Mouse (Mus musculus): ENCODE measurements around the gene Large1. TPM values are rescaled to one million over a fixed set of nuclear protein-coding genes. Genes with fewer than 3 reads are reported as not detected.
"Not testable (repeated sequence)": the region's sequence is repeated elsewhere in the genome, so short reads cannot be mapped to it uniquely, and the experiment has no call there.

Gene Large1
- polyA plus RNA-seq (2014; fragmentation: Nextera tagmentation; extraction: Ambion mirVana), result 5.7 and 6.6 TPM in 2 replicates

GRCm38 (mm10) chr8:73353108-73353793 lies at the start of gene Large1:
Gene Large1 (minus strand): TSS chr8:73353540.
- Histone ChIP-seq H3K9ac (ENCODE audit: low read length) (peak within 1 kb of the TSS; percentile 85), H3K4me1 (ENCODE audit: control insufficient read depth, insufficient read depth, low read length) (no peaks in the 10 kb centered on the region), H3K9me3 (ENCODE audit: control insufficient read depth, low read length) (no peaks in the 10 kb centered on the region), H3K4me3 (ENCODE audit: low read depth, low read length) (peak within 1 kb of the TSS; percentile 82), H3K27me3 (ENCODE audit: control insufficient read depth, insufficient read depth, low read length) (no peaks in the 10 kb centered on the region), H3K27ac (replicated peaks; ENCODE audit: low read depth, low read length) (peak within 1 kb of the TSS; percentile 81), H3K36me3 (ENCODE audit: control insufficient read depth, insufficient read depth, low read length) (no peaks in the 10 kb centered on the region), H3K4me2 (ENCODE audit: low read depth, severe bottlenecking) (peak within 1 kb of the TSS; percentile 86)
- ATAC-seq (ENCODE audit: insufficient number of reproducible peaks, low FRiP score, low TSS enrichment, low read depth), result peak; percentile 99
- peak; percentile 94 for DNase-seq (ENCODE audit: low spot score)
- WGBS, result under 1% methylated on average over 82 of the region's 84 CpGs

GRCm38 (mm10) chr8:73400343-73400742 lies 47.0 kb upstream of the Large1 start:
- WGBS, result 42% methylated on average over 1 of the region's 1 CpGs
- DNase-seq (ENCODE audit: low spot score), result no peak
- ATAC-seq (ENCODE audit: insufficient number of reproducible peaks, low FRiP score, low TSS enrichment, low read depth), result no peak

GRCm38 (mm10) chr8:73373001-73373400 lies 19.7 kb upstream of the Large1 start:
- H3K9me3 ChIP-seq (ENCODE audit: control insufficient read depth, low read length); H3K36me3 ChIP-seq (ENCODE audit: control insufficient read depth, insufficient read depth, low read length); H3K4me3 ChIP-seq (ENCODE audit: low read depth, low read length); DNase-seq (ENCODE audit: low spot score); H3K27me3 ChIP-seq (ENCODE audit: control insufficient read depth, insufficient read depth, low read length); H3K27ac ChIP-seq (replicated peaks; ENCODE audit: low read depth, low read length); H3K4me2 ChIP-seq (ENCODE audit: low read depth, severe bottlenecking); H3K9ac ChIP-seq (ENCODE audit: low read length); ATAC-seq (ENCODE audit: insufficient number of reproducible peaks, low FRiP score, low TSS enrichment, low read depth); H3K4me1 ChIP-seq (ENCODE audit: control insufficient read depth, insufficient read depth, low read length): not testable (repeated sequence)
- WGBS, result 90% methylated on average over 6 of the region's 6 CpGs

More at GRCm38 (mm10) chr8:73400343-73400742, 47.0 kb upstream of the Large1 start:
- H3K4me2 ChIP-seq (ENCODE audit: low read depth, severe bottlenecking), result no peak overlapping the region
- no peak overlapping the region for H3K4me3 ChIP-seq (ENCODE audit: low read depth, low read length)
- no peak overlapping the region for H3K9ac ChIP-seq (ENCODE audit: low read length)
- no peaks in the 10 kb centered on the region for H3K4me1 ChIP-seq (ENCODE audit: control insufficient read depth, insufficient read depth, low read length)
- H3K9me3 ChIP-seq (ENCODE audit: control insufficient read depth, low read length), result no peaks in the 10 kb centered on the region
- no peak overlapping the region for H3K27ac ChIP-seq (replicated peaks; ENCODE audit: low read depth, low read length)
- no peaks in the 10 kb centered on the region for H3K36me3 ChIP-seq (ENCODE audit: control insufficient read depth, insufficient read depth, low read length)
- H3K27me3 ChIP-seq (ENCODE audit: control insufficient read depth, insufficient read depth, low read length), result no peaks in the 10 kb centered on the region

GRCm38 (mm10) chr8:73355979-73356378 lies 2.6 kb upstream of the Large1 start:
- Histone ChIP-seq H3K27ac (replicated peaks; ENCODE audit: low read depth, low read length) (no peak overlapping the region), H3K36me3 (ENCODE audit: control insufficient read depth, insufficient read depth, low read length) (no peaks in the 10 kb centered on the region), H3K4me3 (ENCODE audit: low read depth, low read length) (no peak overlapping the region), H3K4me1 (ENCODE audit: control insufficient read depth, insufficient read depth, low read length) (no peaks in the 10 kb centered on the region), H3K4me2 (ENCODE audit: low read depth, severe bottlenecking) (no peak overlapping the region), H3K9me3 (ENCODE audit: control insufficient read depth, low read length) (no peaks in the 10 kb centered on the region), H3K27me3 (ENCODE audit: control insufficient read depth, insufficient read depth, low read length) (no peaks in the 10 kb centered on the region), H3K9ac (ENCODE audit: low read length) (no peak overlapping the region)
- ATAC-seq (ENCODE audit: insufficient number of reproducible peaks, low FRiP score, low TSS enrichment, low read depth), result no peak
- peak; percentile 69 for DNase-seq (ENCODE audit: low spot score)
- WGBS, result 24% methylated on average over 2 of the region's 2 CpGs

GRCm38 (mm10) chr8:73354201-73354881 lies 1.0 kb upstream of the Large1 start:
- no peaks in the 10 kb centered on the region for H3K27me3 ChIP-seq (ENCODE audit: control insufficient read depth, insufficient read depth, low read length)
- no peaks in the 10 kb centered on the region for H3K36me3 ChIP-seq (ENCODE audit: control insufficient read depth, insufficient read depth, low read length)
- ATAC-seq (ENCODE audit: insufficient number of reproducible peaks, low FRiP score, low TSS enrichment, low read depth) (peak; percentile 5; the same call in 1 of the 2 replicates), DNase-seq (ENCODE audit: low spot score) (peak; percentile 69)
- peak overlapping the region; percentile 82 for H3K4me3 ChIP-seq (ENCODE audit: low read depth, low read length)
- WGBS, result 0% methylated on average over 25 of the region's 25 CpGs
- H3K4me1 ChIP-seq (ENCODE audit: control insufficient read depth, insufficient read depth, low read length), result no peaks in the 10 kb centered on the region
- H3K4me2 ChIP-seq (ENCODE audit: low read depth, severe bottlenecking), result peak overlapping the region; percentile 86
- no peak overlapping the region for H3K27ac ChIP-seq (replicated peaks; ENCODE audit: low read depth, low read length)
- H3K9ac ChIP-seq (ENCODE audit: low read length), result peak overlapping the region; percentile 56
- H3K9me3 ChIP-seq (ENCODE audit: control insufficient read depth, low read length), result no peaks in the 10 kb centered on the region

- Histone ChIP-seq H3K9ac (ENCODE audit: low read length) (peak overlapping the region; percentile 50), H3K4me3 (ENCODE audit: low read depth, low read length) (peak overlapping the region; percentile 82), H3K4me1 (ENCODE audit: control insufficient read depth, insufficient read depth, low read length) (no peaks in the 10 kb centered on the region), H3K36me3 (ENCODE audit: control insufficient read depth, insufficient read depth, low read length) (no peaks in the 10 kb centered on the region), H3K27ac (replicated peaks; ENCODE audit: low read depth, low read length) (no peak overlapping the region), H3K9me3 (ENCODE audit: control insufficient read depth, low read length) (no peaks in the 10 kb centered on the region), H3K27me3 (ENCODE audit: control insufficient read depth, insufficient read depth, low read length) (no peaks in the 10 kb centered on the region), H3K4me2 (ENCODE audit: low read depth, severe bottlenecking) (peak overlapping the region; percentile 86)
- under 1% methylated on average over 16 of the region's 16 CpGs for WGBS
- ATAC-seq (ENCODE audit: insufficient number of reproducible peaks, low FRiP score, low TSS enrichment, low read depth), result peak; percentile 52
- no peak for DNase-seq (ENCODE audit: low spot score)
These were observed 447 bp upstream of the Large1 start for GRCm38 (mm10) chr8:73353794-73354179.

- under 1% methylated on average over 55 of the region's 56 CpGs for WGBS
- no peaks in the 10 kb centered on the region for H3K9me3 ChIP-seq (ENCODE audit: control insufficient read depth, low read length)
- ATAC-seq (ENCODE audit: insufficient number of reproducible peaks, low FRiP score, low TSS enrichment, low read depth), result peak; percentile 23
These were observed 836 bp downstream of the Large1 start for GRCm38 (mm10) chr8:73352301-73353107.

GRCm38 (mm10) chr8:73350366-73350765 lies 3.0 kb downstream of the Large1 start:
- Histone ChIP-seq H3K4me2 (ENCODE audit: low read depth, severe bottlenecking) (no peak overlapping the region), H3K36me3 (ENCODE audit: control insufficient read depth, insufficient read depth, low read length) (no peaks in the 10 kb centered on the region), H3K27me3 (ENCODE audit: control insufficient read depth, insufficient read depth, low read length) (no peaks in the 10 kb centered on the region), H3K4me1 (ENCODE audit: control insufficient read depth, insufficient read depth, low read length) (no peaks in the 10 kb centered on the region), H3K4me3 (ENCODE audit: low read depth, low read length) (no peak overlapping the region), H3K9ac (ENCODE audit: low read length) (no peak overlapping the region), H3K27ac (replicated peaks; ENCODE audit: low read depth, low read length) (no peak overlapping the region), H3K9me3 (ENCODE audit: control insufficient read depth, low read length) (no peaks in the 10 kb centered on the region)
- 34% methylated on average over 2 of the region's 2 CpGs for WGBS
- no peak for ATAC-seq (ENCODE audit: insufficient number of reproducible peaks, low FRiP score, low TSS enrichment, low read depth)
- no peak for DNase-seq (ENCODE audit: low spot score)

More at GRCm38 (mm10) chr8:73352301-73353107, 836 bp downstream of the Large1 start:
- DNase-seq (ENCODE audit: low spot score), result peak; percentile 74
- no peaks in the 10 kb centered on the region for H3K36me3 ChIP-seq (ENCODE audit: control insufficient read depth, insufficient read depth, low read length)
- H3K27ac ChIP-seq (replicated peaks; ENCODE audit: low read depth, low read length), result peak overlapping the region; percentile 81
- peak overlapping the region; percentile 85 for H3K9ac ChIP-seq (ENCODE audit: low read length)
- H3K4me1 ChIP-seq (ENCODE audit: control insufficient read depth, insufficient read depth, low read length), result no peaks in the 10 kb centered on the region
- H3K4me3 ChIP-seq (ENCODE audit: low read depth, low read length), result peak overlapping the region; percentile 82
- no peaks in the 10 kb centered on the region for H3K27me3 ChIP-seq (ENCODE audit: control insufficient read depth, insufficient read depth, low read length)
- peak overlapping the region; percentile 86 for H3K4me2 ChIP-seq (ENCODE audit: low read depth, severe bottlenecking)

All from limb, embryonic 11.5 days (tissue).